Mouse (Mus musculus): Measurements from ENCODE around the gene Olfr610. TPM values are rescaled to one million over a fixed set of nuclear protein-coding genes. Genes with fewer than 3 reads are reported as not detected.
"Not testable (repeated sequence)": the region's sequence is repeated elsewhere in the genome, so short reads cannot be mapped to it uniquely, and the experiment has no call there.

The Olfr610 gene
- not detected for total RNA-seq (2021)

- no peak for DNase-seq (ENCODE audit: low spot score in 2 of 2)
- intact Hi-C loops (cut with DNase I), result no loop called here
Measured at GRCm38 (mm10) chr7:103512022-103512421, at the start of gene Olfr610. TSS of gene Olfr610 (minus strand) at chr7:103512122.

- no peak for DNase-seq (ENCODE audit: low spot score in 2 of 2)
- intact Hi-C loops (cut with DNase I), result no loop called here
Measured at GRCm38 (mm10) chr7:103555779-103556178, 43.9 kb upstream of the Olfr610 start, which contains the start of gene Olfr615. TSS of gene Olfr615 (plus strand) at chr7:103556079.

- intact Hi-C loops (cut with DNase I), result no loop called here
- DNase-seq (ENCODE audit: low spot score in 2 of 2), result no peak
Measured at GRCm38 (mm10) chr7:103547774-103548173, 35.9 kb upstream of the Olfr610 start, which contains the start of gene Olfr613. TSS of gene Olfr613 (plus strand) at chr7:103548074.

GRCm38 (mm10) chr7:103542617-103543016 is 30.7 kb upstream of the Olfr610 start, which contains the start of gene Olfr612:
TSS of gene Olfr612 (minus strand) at chr7:103542717.
- DNase-seq (ENCODE audit: low spot score in 2 of 2); intact Hi-C loops (cut with DNase I): not testable (repeated sequence)

GRCm38 (mm10) chr7:103520746-103521145 is 8.8 kb upstream of the Olfr610 start, which contains the start of gene Olfr611:
TSS of gene Olfr611 (minus strand) at chr7:103520846.
- intact Hi-C loops (cut with DNase I); DNase-seq (ENCODE audit: low spot score in 2 of 2): not testable (repeated sequence)

- intact Hi-C loops (cut with DNase I), result no loop called here
- DNase-seq (ENCODE audit: low spot score in 2 of 2), result no peak
Measured at GRCm38 (mm10) chr7:103497962-103498361, 14.0 kb downstream of the Olfr610 start, which contains the start of gene Olfr609. TSS of gene Olfr609 (minus strand) at chr7:103498062.

GRCm38 (mm10) chr7:103477106-103477505 is 34.8 kb downstream of the Olfr610 start:
- intact Hi-C loops (cut with DNase I), result not testable (repeated sequence)

GRCm38 (mm10) chr7:103469577-103469976 is 42.3 kb downstream of the Olfr610 start, which contains the start of gene Olfr608:
TSS of gene Olfr608 (plus strand) at chr7:103469877.
- DNase-seq (ENCODE audit: low spot score in 2 of 2), result no peak
- intact Hi-C loops (cut with DNase I), result no loop called here

More at GRCm38 (mm10) chr7:103477106-103477505, 34.8 kb downstream of the Olfr610 start:
- not testable (repeated sequence) for DNase-seq (ENCODE audit: low spot score in 2 of 2)

GRCm38 (mm10) chr7:103460590-103460989 is 51.3 kb downstream of the Olfr610 start:
- intact Hi-C loops (cut with DNase I), result no loop called here
- no peak for DNase-seq (ENCODE audit: low spot score in 2 of 2)

Other genes starting within 250 kb of the Olfr610 start
- not detected for gene Olfr596, start 206.5 kb downstream of the Olfr610 start, total RNA-seq (2021)
- not detected for gene Olfr597, start 195.8 kb downstream of the Olfr610 start, total RNA-seq (2021)
- not detected for gene Olfr598, start 188.6 kb downstream of the Olfr610 start, total RNA-seq (2021)
- not detected for gene Olfr599, start 176.2 kb downstream of the Olfr610 start, total RNA-seq (2021)
- gene Olfr600, start 162.5 kb downstream of the Olfr610 start, total RNA-seq (2021), result not detected
- gene Olfr601, start 149.5 kb downstream of the Olfr610 start, total RNA-seq (2021), result not detected
- gene Olfr603, start 125.9 kb downstream of the Olfr610 start, total RNA-seq (2021), result not detected
- not detected for gene Usp17lc, start 97.0 kb downstream of the Olfr610 start, total RNA-seq (2021)
- gene Olfr605, start 66.7 kb downstream of the Olfr610 start, total RNA-seq (2021), result not detected
- not detected for gene Olfr606, start 63.1 kb downstream of the Olfr610 start, total RNA-seq (2021)
- gene Olfr607, start 48.0 kb downstream of the Olfr610 start, total RNA-seq (2021), result not detected
- gene Olfr608, start 42.2 kb downstream of the Olfr610 start, total RNA-seq (2021), result not detected
- gene Olfr609, start 14.1 kb downstream of the Olfr610 start, total RNA-seq (2021), result not detected
- gene Olfr611, start 8.7 kb upstream of the Olfr610 start, total RNA-seq (2021), result not detected
- not detected for gene Olfr612, start 30.6 kb upstream of the Olfr610 start, total RNA-seq (2021)
- gene Olfr613, start 36.0 kb upstream of the Olfr610 start, total RNA-seq (2021), result not detected
- not detected for gene Olfr615, start 44.0 kb upstream of the Olfr610 start, total RNA-seq (2021)
- gene Olfr616, start 57.0 kb upstream of the Olfr610 start, total RNA-seq (2021), result not detected
- gene Olfr617, start 60.9 kb upstream of the Olfr610 start, total RNA-seq (2021), result not detected
- not detected for gene Olfr618, start 78.0 kb upstream of the Olfr610 start, total RNA-seq (2021)
- gene Olfr619, start 88.5 kb upstream of the Olfr610 start, total RNA-seq (2021), result not detected
- not detected for gene Olfr620, start 100.4 kb upstream of the Olfr610 start, total RNA-seq (2021)
- gene Olfr622, start 130.6 kb upstream of the Olfr610 start, total RNA-seq (2021), result not detected
- gene Olfr623, start 151.6 kb upstream of the Olfr610 start, total RNA-seq (2021), result not detected
- under 1 TPM in 1 of 2 experiments, not detected in 1; 0.07 TPM for gene Olfr624, start 159.1 kb upstream of the Olfr610 start, total RNA-seq (2021)
- not detected for gene Olfr625-ps1, start 170.6 kb upstream of the Olfr610 start, total RNA-seq (2021)
- gene Olfr243, start 202.5 kb upstream of the Olfr610 start, total RNA-seq (2021), result not detected
- gene Olfr628, start 218.3 kb upstream of the Olfr610 start, total RNA-seq (2021), result not detected
- not detected for gene Olfr629, start 232.8 kb upstream of the Olfr610 start, total RNA-seq (2021)
- gene Olfr630, start 245.2 kb upstream of the Olfr610 start, total RNA-seq (2021), result not detected

Measured in left cerebral cortex, postnatal 25 days (tissue).